Mouse (Mus musculus) ovary, adult 2 months (tissue): ENCODE measurements around the gene Tmem151b. TPM values are rescaled to one million over a fixed set of nuclear protein-coding genes. Genes with fewer than 3 reads are reported as not detected.

ENCODE experiments used
- polyA plus RNA-seq: library from polyadenylated mRNA; depleted of rRNA; stranded (reverse); fragments of >200 nt; gene quantifications from 2 replicates; pipeline ENCODE4 v1.2.3, GENCODE M21; 2012; rRNA removed

Gene Tmem151b
- 2.6 and 2.7 TPM in 2 replicates for polyA plus RNA-seq

DNA sequence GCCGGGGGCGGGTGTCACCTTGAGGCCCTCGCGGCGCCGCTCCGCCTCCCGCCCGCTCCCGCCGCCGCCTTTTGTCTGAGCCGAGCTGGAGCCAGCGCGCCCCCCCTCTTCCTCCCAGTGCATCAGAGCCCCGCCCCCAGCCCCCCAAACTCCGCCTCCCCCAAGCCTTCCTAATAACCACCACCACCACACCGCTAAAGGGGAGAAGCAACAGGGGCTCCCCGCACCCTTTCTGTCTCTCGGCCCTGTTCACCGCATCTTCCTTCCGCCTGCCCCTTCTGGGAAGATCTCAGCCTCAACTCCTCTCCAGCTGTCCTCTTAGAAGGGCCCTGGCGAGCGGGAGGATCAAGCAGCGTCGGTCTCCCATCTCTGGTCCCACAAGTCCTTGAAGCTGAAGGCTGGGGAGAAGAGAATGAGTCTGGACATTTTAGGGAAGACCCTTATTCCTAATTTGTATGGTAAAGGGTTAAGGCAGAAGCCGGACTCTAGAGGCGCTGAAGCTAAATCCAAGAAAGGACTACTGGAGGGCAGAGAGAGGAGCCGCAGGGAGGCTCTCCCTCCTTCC, at the start of gene Tmem151b:
TSS of gene Tmem151b (minus strand) at position 61 of the 565 bp plus-strand sequence.

DNA sequence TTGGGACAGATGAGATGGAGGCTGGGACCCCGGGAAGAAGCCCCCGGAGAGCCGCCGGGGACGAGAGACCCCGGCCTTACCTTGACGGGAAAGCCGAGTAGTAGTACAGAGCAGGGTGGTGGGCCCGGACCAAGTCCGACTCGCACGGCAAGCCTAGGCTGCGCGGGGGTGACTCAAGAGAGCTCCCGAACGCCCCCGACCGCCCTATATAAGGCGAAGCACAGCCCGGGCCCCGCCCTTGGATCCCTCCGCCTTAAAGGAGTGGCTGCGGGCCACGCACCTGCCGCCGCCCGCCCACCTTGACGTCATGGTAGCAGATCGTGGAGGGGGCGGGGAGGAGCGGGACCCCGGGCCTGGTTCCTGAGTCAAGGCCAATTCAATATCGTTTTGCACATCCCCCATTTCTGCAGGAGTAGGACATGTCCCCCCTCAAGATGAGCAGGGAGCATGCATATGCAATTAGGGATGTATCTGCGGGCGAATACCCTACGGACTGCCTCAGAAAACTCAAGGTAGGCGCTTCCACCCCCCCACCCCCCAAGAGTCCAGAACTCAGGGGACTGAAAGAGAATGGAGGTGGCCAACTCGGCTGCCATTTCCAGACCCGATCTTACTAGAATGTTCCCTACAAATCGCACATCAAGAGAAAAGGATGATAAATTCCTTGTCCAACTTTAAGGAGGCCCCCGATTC, 23.8 kb upstream of the Tmem151b start, which contains the start of gene Hsp90ab1:
TSS of gene Hsp90ab1 (minus strand) at position 185 of the 693 bp plus-strand sequence.

DNA sequence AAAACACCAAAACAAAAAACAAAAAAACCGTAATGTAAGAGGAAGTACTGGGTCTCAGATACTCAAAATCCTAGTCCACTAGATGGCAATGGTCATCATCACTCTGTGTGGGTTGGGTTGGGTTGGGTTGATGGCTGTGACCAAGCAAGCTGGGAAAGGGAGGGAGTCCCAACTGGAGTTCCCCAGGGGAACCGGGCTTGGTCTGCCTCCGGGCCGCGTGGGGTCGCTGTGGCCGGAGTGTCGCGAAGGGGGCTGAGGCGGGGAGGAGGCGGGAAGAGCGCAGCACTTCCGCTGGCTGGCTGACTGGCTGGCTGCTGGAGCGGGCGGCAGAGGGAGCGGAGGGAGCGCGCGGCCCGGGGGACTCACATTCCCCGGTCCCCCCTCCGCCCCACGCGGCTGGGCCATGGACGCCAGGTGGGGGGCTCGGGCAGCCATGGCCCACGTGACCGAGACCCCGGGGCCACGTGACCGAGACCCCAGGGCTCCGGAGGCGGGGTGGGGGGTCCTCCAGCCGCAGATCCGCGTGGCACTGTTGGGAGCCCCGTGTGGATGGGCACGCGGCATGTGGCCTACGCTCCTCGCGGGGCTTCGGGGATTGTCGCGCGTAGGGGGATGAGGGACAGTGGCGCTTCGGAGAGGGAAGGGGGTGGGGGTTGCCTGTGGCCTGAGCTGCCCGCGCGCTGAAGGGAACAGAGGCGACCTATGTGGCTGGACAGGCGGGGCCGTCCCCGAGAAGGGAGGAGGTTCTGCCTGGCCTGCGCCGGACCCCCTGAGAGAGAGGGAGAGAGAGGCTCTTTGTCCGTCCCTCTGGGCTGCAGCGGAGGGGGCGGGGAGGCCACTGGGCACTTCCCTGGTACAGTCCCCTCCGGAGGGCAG, 14.4 kb upstream of the Tmem151b start, which contains the start of gene Slc35b2:
TSS of gene Slc35b2 (plus strand) at position 220 of the 876 bp plus-strand sequence.

DNA sequence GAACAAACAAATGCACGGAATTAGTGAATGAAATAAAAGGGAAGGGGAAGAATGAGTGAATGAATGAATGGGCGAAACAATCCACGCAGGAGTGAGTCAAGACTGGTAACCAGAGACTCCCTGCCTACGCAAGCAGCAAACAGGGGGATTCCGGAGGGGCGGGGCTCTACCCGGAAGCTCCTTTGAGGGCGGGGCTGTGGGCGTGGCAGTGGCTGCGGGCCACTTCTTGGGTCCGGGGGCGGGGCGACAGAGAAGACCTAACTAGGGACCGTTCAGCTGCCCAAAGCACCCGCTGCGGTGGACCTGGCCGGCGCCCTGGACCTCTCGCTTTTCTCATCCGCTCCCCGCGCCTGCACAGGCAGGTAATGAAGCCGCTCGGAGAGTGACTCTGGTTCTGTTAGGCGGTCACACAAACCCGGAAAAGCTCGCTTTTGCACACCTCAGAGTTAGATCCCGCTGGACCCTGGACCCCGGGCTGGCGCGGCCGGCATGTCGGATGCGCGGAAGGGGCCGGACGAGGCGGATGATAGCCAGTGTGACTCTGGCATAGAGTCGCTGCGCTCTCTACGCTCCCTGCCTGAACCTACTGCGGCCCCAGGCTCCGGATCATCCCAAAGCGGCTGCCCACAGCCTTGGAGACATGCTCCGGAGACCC, 6.1 kb upstream of the Tmem151b start, which contains the start of gene Nfkbie:
TSS of gene Nfkbie (plus strand) at position 252 of the 655 bp plus-strand sequence.

DNA sequence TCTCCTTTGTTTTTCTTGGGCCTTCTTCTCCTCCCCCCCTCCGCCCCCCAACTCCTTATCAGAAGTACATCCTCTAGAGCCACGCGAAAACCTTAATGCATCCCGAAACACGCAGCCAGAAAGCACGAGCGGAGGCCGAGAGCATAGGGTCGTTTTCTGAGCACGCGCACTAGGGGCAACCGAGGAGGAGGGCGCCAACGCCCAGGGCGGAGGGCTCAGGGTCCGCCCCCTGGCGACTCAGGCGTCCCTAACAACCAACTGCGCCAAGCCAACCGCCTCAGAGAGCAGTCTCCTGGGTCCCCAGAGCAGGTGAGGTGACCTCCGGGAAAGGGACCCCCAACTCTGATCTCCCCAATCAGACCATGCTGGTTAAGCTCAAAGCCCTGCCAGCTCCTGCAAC, 26.2 kb downstream of the Tmem151b start, which contains the start of gene Tcte1:
TSS of gene Tcte1 (plus strand) at position 172 of the 400 bp plus-strand sequence.

DNA sequence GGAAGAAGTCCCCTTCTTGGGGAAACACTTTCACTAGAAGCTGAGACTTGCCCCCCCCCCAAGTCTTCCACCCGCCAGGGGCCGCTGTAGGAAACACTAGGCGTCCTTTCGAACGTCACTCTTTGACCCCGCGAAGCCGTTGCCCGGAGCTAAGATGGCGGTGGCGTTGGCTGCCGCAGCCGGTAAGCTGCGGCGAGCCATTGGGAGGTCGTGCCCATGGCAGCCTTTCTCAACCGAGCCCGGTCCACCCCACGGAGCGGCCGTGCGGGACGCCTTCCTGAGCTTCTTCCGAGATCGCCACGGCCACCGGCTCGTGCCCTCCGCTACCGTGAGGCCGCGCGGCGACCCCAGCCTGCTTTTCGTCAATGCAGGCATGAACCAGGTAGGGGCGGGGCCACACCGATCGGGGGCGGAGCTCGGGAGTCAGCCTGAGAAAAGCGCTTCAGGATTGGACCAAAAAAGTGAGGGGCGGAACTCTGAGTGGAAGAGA, 42.7 kb downstream of the Tmem151b start, which contains the start of gene Aars2:
TSS of gene Aars2 (plus strand) at position 142 of the 490 bp plus-strand sequence.

Other genes with a start within 250 kb of the Tmem151b start
- 6.5 and 8.0 TPM in 2 replicates for gene Cdc5l, start 115.9 kb downstream of the Tmem151b start, polyA plus RNA-seq
- not detected in 2 replicates for gene Spats1, start 74.3 kb downstream of the Tmem151b start, polyA plus RNA-seq
- 27.4 and 28.5 TPM in 2 replicates for gene Aars2, start 42.8 kb downstream of the Tmem151b start, polyA plus RNA-seq
- gene Tcte1, start 26.2 kb downstream of the Tmem151b start, polyA plus RNA-seq = 12.6 and 15.7 TPM in 2 replicates
- 6.7 and 7.2 TPM in 2 replicates for gene Nfkbie, start 6.0 kb upstream of the Tmem151b start, polyA plus RNA-seq
- 206 and 322 TPM in 2 replicates for gene Slc35b2, start 14.2 kb upstream of the Tmem151b start, polyA plus RNA-seq
- gene Hsp90ab1, start 23.6 kb upstream of the Tmem151b start, polyA plus RNA-seq = 340 and 531 TPM in 2 replicates
- 198 and 207 TPM in 2 replicates for gene Slc29a1, start 49.9 kb upstream of the Tmem151b start, polyA plus RNA-seq
- gene Mymx, start 52.4 kb upstream of the Tmem151b start, polyA plus RNA-seq = 0.67 TPM in 1 of 2 replicates, not detected in the other
- gene Capn11, start 109.6 kb upstream of the Tmem151b start, polyA plus RNA-seq = 0.05 and 0.07 TPM in 2 replicates
- 167 and 188 TPM in 2 replicates for gene Mrpl14, start 136.6 kb upstream of the Tmem151b start, polyA plus RNA-seq
- 67.3 and 96.1 TPM in 2 replicates for gene Tmem63b, start 137.2 kb upstream of the Tmem151b start, polyA plus RNA-seq
- not detected in 2 replicates for gene 1600014C23Rik, start 184.2 kb upstream of the Tmem151b start, polyA plus RNA-seq